Mouse (Mus musculus) heart, embryonic 11.5 days (tissue): ENCODE data around the gene Srgap2. TPM values are rescaled to one million over a fixed set of nuclear protein-coding genes. Genes with fewer than 3 reads are reported as not detected.

Experiments
- ATAC-seq: fragments of 200-750 bp; cut with Nextera tagmentation; replicated peaks from 2 replicates; pipeline ENCODE4 v1.8.0; 2017; ENCODE audit warnings: moderate library complexity; ENCODE audit not compliant: insufficient number of reproducible peaks, low FRiP score, low TSS enrichment
- H3K27ac ChIP-seq: fragments of 300-500 bp; sonication (generic); 2 replicates; pipeline ENCODE4 v1.5.1; 2014; ENCODE audit warnings: mild to moderate bottlenecking, low read depth, low read length
- H3K27me3 ChIP-seq: fragments of 300-500 bp; sonication (generic); 2 replicates; pipeline ENCODE4 v1.6.1; 2014; ENCODE audit warnings: mild to moderate bottlenecking, low read length, mixed read lengths; ENCODE audit not compliant: control insufficient read depth, insufficient read depth
- H3K36me3 ChIP-seq: fragments of 300-500 bp; sonication (generic); 2 replicates; pipeline ENCODE4 v1.6.1; 2014; ENCODE audit warnings: mild to moderate bottlenecking, low read length, moderate library complexity, mixed read lengths; ENCODE audit not compliant: control insufficient read depth, insufficient read depth
- H3K4me1 ChIP-seq: fragments of 300-500 bp; sonication (generic); 2 replicates; pipeline ENCODE4 v1.6.1; 2014; ENCODE audit warnings: low read length; ENCODE audit not compliant: control insufficient read depth, insufficient read depth
- H3K4me2 ChIP-seq: fragments of 300-500 bp; sonication (generic); 2 replicates; pipeline ENCODE4 v1.6.1; 2014; ENCODE audit warnings: mild to moderate bottlenecking, moderate library complexity
- H3K4me3 ChIP-seq: fragments of 300-500 bp; sonication (generic); 2 replicates; pipeline ENCODE4 v1.5.1; 2014; ENCODE audit warnings: low read depth, low read length
- H3K9ac ChIP-seq: fragments of 300-500 bp; sonication (generic); 2 replicates; pipeline ENCODE4 v1.6.1; 2014; ENCODE audit warnings: mild to moderate bottlenecking, low read depth, low read length, moderate library complexity
- H3K9me3 ChIP-seq: fragments of 300-500 bp; sonication (generic); replicated peaks from 2 replicates; pipeline ENCODE4 v1.6.1; 2016; ENCODE audit warnings: low read length; ENCODE audit not compliant: control insufficient read depth
- WGBS: fragments of 180-500 bp; shearing (Covaris S2); extraction: QIAGEN DNeasy Blood & Tissue Kit; methylation state at CpG from one replicate; pipeline ENCODE4 v1.1.7; 2014; ENCODE audit not compliant: insufficient replicate concordance; 5-methylcytosine and 5-hydroxymethylcytosine counted together
- polyA plus RNA-seq: library from polyadenylated mRNA; unstranded; fragments of >200 nt; fragmentation: Nextera tagmentation; extraction: Ambion mirVana; gene quantifications from 2 replicates; pipeline ENCODE4 v1.2.1, GENCODE M21; 2014

Srgap2 gene
- polyA plus RNA-seq, 1 experiment from 2014 or later = 23.3 TPM

- no peaks in the 10 kb centered on the region for H3K9me3 ChIP-seq
- H3K27ac ChIP-seq = no peak overlapping the region
- H3K27me3 ChIP-seq = no peaks in the 10 kb centered on the region
- no peak overlapping the region for H3K9ac ChIP-seq
- no peak for ATAC-seq
- 68% methylated on average over 1 of the region's 1 CpGs for WGBS
- no peak overlapping the region for H3K4me2 ChIP-seq
- no peaks in the 10 kb centered on the region for H3K36me3 ChIP-seq
- peaks cover 3% of the 10 kb centered on the region; the same call in 1 of the 2 replicates for H3K4me1 ChIP-seq
- no peak overlapping the region for H3K4me3 ChIP-seq
Measured at GRCm38 (mm10) chr1:131470597-131470996, 56.6 kb downstream of the Srgap2 start.

- Histone ChIP-seq H3K36me3 (no peaks in the 10 kb centered on the region), H3K4me2 (no peak overlapping the region), H3K27me3 (no peaks in the 10 kb centered on the region), H3K9me3 (no peaks in the 10 kb centered on the region), H3K27ac (no peak overlapping the region), H3K4me1 (peaks cover 3% of the 10 kb centered on the region; the same call in 1 of the 2 replicates), H3K4me3 (no peak overlapping the region), H3K9ac (no peak overlapping the region)
- 82% methylated on average over 4 of the region's 4 CpGs for WGBS
- ATAC-seq = no peak
Measured at GRCm38 (mm10) chr1:131465855-131466254, 61.3 kb downstream of the Srgap2 start.

DNA sequence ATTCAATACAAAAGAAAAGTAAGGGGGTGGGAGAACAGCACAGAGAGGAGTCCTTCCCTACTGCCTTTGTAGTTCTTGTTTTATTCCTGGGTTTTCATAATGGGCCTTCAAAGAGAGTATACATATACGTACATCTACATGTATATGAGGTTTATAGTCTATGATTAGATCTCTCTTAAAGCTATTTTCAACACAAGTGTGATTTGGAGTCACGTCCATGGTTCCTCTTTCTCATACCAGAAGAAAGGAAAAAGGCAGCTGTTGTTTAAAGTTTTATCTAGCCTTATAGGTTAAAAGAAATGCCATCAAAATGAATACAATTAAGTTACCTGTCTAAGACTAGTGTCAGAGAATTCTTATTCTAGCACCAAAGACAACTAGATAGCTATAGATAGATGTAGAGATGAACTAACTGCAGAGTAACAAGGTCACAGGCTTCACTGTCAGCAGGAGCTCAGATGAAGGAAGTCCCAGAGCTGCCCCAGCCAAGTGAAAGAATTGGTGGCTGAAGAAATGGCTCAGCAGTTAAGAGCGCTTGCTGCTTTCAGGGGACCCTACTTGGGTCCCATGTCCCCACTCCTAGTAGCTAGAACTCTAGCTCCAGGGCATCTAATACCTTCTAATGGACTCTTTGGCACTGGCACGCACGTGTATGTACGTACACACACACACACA is 63.1 kb downstream of the Srgap2 start:
- Histone ChIP-seq H3K4me3 (no peak overlapping the region), H3K36me3 (no peaks in the 10 kb centered on the region), H3K4me2 (no peak overlapping the region), H3K9me3 (no peaks in the 10 kb centered on the region), H3K9ac (no peak overlapping the region), H3K4me1 (peaks cover 3% of the 10 kb centered on the region; the same call in 1 of the 2 replicates), H3K27me3 (no peaks in the 10 kb centered on the region), H3K27ac (no peak overlapping the region)
- no peak for ATAC-seq
- WGBS = 86% methylated on average over 6 of the region's 6 CpGs

DNA sequence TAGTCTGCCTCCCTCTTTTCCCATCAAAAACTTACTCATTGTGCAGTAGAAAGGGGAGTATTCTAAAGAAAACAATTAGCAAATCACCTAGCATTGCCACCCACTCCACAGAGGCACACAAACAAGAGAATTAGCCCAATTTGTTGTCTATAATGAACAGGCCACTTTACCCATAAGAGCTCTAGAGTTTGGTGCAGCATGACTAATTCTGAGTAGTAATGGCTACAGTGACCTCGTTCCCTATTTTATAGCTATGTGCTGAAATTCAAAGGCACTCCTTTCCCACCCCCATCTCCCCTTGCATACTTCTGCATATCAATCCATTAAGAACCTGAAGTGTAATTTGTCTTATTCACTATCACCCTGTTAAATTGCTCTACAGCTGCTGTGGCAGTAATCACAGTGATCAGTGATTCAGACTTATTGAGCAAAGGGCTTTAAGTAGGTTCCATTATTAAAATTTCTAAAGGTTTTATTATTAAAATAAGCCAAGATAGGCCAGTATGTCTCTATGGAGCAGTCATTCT is 64.5 kb downstream of the Srgap2 start:
- no peak for ATAC-seq
- 84% methylated on average over 1 of the region's 1 CpGs for WGBS
- Histone ChIP-seq H3K9me3 (no peaks in the 10 kb centered on the region), H3K4me1 (peaks cover 3% of the 10 kb centered on the region; the same call in 1 of the 2 replicates), H3K36me3 (no peaks in the 10 kb centered on the region), H3K4me2 (no peak overlapping the region), H3K9ac (no peak overlapping the region), H3K4me3 (no peak overlapping the region), H3K27me3 (no peaks in the 10 kb centered on the region), H3K27ac (no peak overlapping the region)

DNA sequence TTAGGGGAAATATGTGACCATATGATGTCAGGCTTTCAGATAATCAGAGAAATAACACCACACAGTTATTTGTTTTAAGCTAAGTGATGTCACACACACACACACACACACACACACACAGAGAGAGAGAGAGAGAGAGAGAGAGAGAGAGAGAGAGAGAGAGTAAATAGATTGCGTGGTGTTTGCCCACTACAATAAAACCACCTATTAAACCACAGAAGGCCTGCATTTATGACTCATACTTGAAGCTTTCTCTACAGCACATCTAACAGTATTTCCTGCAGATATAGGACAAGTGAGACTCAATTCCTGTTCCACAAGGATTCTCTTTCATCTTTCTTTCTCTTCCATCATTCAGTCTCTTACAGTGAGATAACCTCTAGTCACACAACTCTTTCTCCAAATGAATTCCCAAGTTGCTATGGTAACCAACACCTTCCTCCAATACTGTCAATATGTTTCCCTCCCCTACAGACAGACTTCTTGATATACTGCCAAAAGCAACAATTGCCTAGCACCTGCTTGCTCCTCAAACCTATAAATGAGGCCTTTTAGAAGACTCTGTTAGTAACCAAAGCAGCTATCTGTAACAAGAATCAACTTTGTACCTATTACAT is 66.1 kb downstream of the Srgap2 start:
- no peak for ATAC-seq

DNA sequence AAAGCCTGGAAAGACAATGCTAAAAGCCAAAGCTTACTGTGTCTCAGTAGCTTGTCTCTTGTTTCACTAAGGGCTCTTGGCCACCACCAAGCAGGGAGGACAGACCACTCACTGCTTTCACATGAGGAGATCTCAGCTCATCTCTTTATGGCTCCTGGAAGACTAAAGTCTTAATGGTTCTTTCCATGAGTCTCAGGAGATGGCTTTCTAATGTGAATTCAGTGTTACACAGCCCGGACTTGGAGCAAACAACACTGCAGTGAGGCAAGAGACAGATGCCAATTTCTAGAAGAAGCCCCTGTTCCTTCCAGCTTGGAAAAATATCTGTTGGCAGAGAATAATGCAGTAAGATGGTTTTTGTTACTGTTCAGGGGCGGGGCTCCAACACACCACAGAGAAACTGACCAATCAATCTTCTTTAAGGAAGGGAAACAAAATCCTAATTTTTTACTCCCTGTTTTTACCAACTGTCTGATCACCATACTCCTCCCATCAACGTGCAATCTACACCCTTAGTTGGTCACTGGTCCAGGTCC is 71.7 kb downstream of the Srgap2 start:
- no peaks in the 10 kb centered on the region for H3K27me3 ChIP-seq
- H3K9ac ChIP-seq = no peak overlapping the region
- H3K27ac ChIP-seq = no peak overlapping the region
- peaks cover 2% of the 10 kb centered on the region; the same call in 1 of the 2 replicates for H3K4me1 ChIP-seq
- no peaks in the 10 kb centered on the region for H3K9me3 ChIP-seq
- WGBS = 84% methylated on average over 3 of the region's 3 CpGs
- H3K36me3 ChIP-seq = no peaks in the 10 kb centered on the region
- no peak overlapping the region for H3K4me2 ChIP-seq
- ATAC-seq = no peak
- H3K4me3 ChIP-seq = no peak overlapping the region

More for the DNA sequence above, 66.1 kb downstream of the Srgap2 start:
- H3K27me3 ChIP-seq = no peaks in the 10 kb centered on the region
- WGBS = 63% methylated on average over 1 of the region's 1 CpGs
- H3K36me3 ChIP-seq = no peaks in the 10 kb centered on the region
- no peak overlapping the region for H3K4me3 ChIP-seq
- no peak overlapping the region for H3K9ac ChIP-seq
- peaks cover 2% of the 10 kb centered on the region; the same call in 1 of the 2 replicates for H3K4me1 ChIP-seq
- H3K4me2 ChIP-seq = no peak overlapping the region
- no peak overlapping the region for H3K27ac ChIP-seq
- no peaks in the 10 kb centered on the region for H3K9me3 ChIP-seq

DNA sequence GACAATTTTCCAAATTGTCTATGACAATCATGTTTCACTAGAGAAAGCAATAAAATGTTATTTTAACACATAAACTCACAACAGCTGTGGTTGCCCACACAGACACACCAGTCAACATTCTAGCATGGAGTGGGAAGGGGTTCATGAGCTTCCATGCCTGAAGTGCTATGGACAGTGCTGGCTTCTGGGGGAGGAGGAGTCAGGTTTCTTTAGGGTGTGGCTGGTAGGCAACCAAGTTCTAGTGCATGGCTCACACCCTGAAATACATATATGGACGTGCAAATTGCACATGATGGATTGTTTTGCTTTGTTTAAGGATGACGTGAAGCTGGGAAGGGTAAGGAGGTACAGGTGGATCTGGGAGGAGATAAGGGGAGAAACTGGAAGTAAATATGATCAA is 72.8 kb downstream of the Srgap2 start:
- no peak overlapping the region for H3K4me2 ChIP-seq
- no peaks in the 10 kb centered on the region for H3K9me3 ChIP-seq
- H3K4me3 ChIP-seq = no peak overlapping the region
- no peak overlapping the region for H3K27ac ChIP-seq
- H3K36me3 ChIP-seq = no peaks in the 10 kb centered on the region
- H3K9ac ChIP-seq = no peak overlapping the region
- ATAC-seq = no peak
- no peaks in the 10 kb centered on the region for H3K27me3 ChIP-seq
- WGBS = 73% methylated on average over 2 of the region's 2 CpGs
- H3K4me1 ChIP-seq = peaks cover 2% of the 10 kb centered on the region; the same call in 1 of the 2 replicates

GRCm38 (mm10) chr1:131453335-131453734 is 73.8 kb downstream of the Srgap2 start:
- no peak for ATAC-seq
- Histone ChIP-seq H3K27me3 (no peaks in the 10 kb centered on the region), H3K4me1 (peaks cover 5% of the 10 kb centered on the region; the same call in 1 of the 2 replicates), H3K27ac (no peak overlapping the region), H3K9me3 (no peaks in the 10 kb centered on the region), H3K4me2 (no peak overlapping the region), H3K4me3 (no peak overlapping the region), H3K36me3 (no peaks in the 10 kb centered on the region), H3K9ac (no peak overlapping the region)
- WGBS = 66% methylated on average over 1 of the region's 1 CpGs
